11 mouse cellular contexts compared by ENCODE assay signal in the genomic region with DNA sequence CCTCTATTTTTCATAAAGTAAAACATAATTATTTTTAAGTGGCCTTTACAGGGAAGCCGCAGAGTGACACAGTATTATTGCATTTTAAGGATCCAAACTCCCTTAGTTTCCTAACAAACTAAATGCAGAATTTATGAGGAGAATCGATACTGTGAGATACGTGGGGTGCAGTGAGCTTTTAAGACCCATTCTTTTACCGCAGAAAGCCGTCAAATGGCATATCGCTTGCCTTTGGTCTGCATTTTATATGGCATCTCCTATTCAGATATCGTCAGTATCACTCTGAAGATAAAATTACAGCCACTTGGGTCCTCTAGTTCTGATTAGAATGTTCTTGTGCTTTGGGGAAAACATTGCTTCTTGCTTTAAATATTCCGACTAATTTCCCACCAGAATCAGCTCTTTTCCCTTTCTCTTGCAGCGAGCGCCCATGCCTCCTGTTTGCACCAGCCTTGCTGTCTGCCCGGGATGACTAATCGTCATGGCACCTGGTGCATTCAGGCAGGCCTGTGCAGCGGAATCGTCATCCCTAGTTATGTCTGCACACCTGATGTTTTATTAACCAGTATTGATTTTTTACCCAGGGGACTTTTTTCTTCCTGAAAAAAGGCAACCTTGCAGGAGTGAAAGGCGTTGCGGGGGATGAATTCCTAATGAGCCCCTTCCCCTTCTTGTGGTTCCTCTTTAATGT. TPM values are rescaled to one million over a fixed set of nuclear protein-coding genes. Genes with fewer than 3 reads are reported as not detected.
DNase-seq lines count a peak whose midpoint lies in the region; ATAC-seq and TF ChIP-seq lines count a peak whose summit lies in the region.
"Had no signal": no experiment of that assay in that cellular context is flagged by ENCODE, and none has a peak within 500 bp of the region (broad histone marks: within the 10 kb centered on the region; RNA-seq: fewer than 3 reads in every experiment).

No protein-coding gene starts in this region.

- peaks cover 9% of the 10 kb centered on the region for H3K36me3 ChIP-seq in liver, embryonic 16.5 days (ENCODE audit: control insufficient read depth, insufficient read depth)
- peaks cover 25% of the 10 kb centered on the region for H3K36me3 ChIP-seq in hindbrain, embryonic 12.5 days

- DNase-seq in liver = no peak
- DNase-seq in left cerebral cortex, adult 8-10 months (ENCODE audit: low spot score in 2 of 2) = peak; percentile 17 to 72
- DNase-seq in right cerebral cortex, postnatal 14 days = peak; percentile 40
- no peak for DNase-seq in gastrocnemius, adult 2 months
- DNase-seq in adrenal gland, adult 18-20 months (ENCODE audit: low spot score in 2 of 2) = no peak
- no peak for DNase-seq in T-cell, adult 2 months (ENCODE audit: low spot score)
- DNase-seq: heart, adult 11 months; lung, embryonic 14.5 days had no signal

- no peak overlapping the region for H3K27ac ChIP-seq in liver, embryonic 16.5 days (ENCODE audit: low read length)
- peak overlapping the region; percentile 64; the same call in 1 of the 2 replicates for H3K27ac ChIP-seq in hindbrain, embryonic 12.5 days
- no peak overlapping the region for H3K27ac ChIP-seq in gastrocnemius, adult 2 months

- no peaks in the 10 kb centered on the region for H3K4me1 ChIP-seq in liver, embryonic 16.5 days (ENCODE audit: control insufficient read depth, low read depth, low read length)
- no peaks in the 10 kb centered on the region for H3K4me1 ChIP-seq in hindbrain, embryonic 12.5 days

- H3K4me2 ChIP-seq in liver, embryonic 16.5 days (ENCODE audit: low read depth, low read length) = no peak overlapping the region
- H3K4me2 ChIP-seq in hindbrain, embryonic 12.5 days (replicated peaks) = peak overlapping the region; percentile 20; the same call in 1 of the 2 replicates
- H3K4me2 ChIP-seq: lung, embryonic 14.5 days had no signal

- no peak overlapping the region for H3K4me3 ChIP-seq in liver, embryonic 16.5 days (ENCODE audit: low read depth, low read length)
- H3K4me3 ChIP-seq in hindbrain, embryonic 12.5 days = no peak overlapping the region
- no peak overlapping the region for H3K4me3 ChIP-seq in gastrocnemius, adult 2 months

- TF ChIP-seq CTCF in gastrocnemius, adult 2 months (IDR thresholded peaks at IDR 0.05) = no peak

- intact Hi-C loops in gastrocnemius, adult 2 months (cut with DNase I) = no loop called here

- ATAC-seq in liver, embryonic 16.5 days (ENCODE audit: low read depth) = 0 out of 2 replicates have a peak, but pooled peaks have one; percentile 27
- ATAC-seq in hindbrain, embryonic 12.5 days (ENCODE audit: low FRiP score) = peak; percentile 90

- H3K9me3 ChIP-seq in liver, embryonic 16.5 days (replicated peaks; ENCODE audit: control insufficient read depth, low read length) = peaks cover 3% of the 10 kb centered on the region; the same call in 1 of the 2 replicates
- peaks cover 8% of the 10 kb centered on the region; the same call in 1 of the 2 replicates for H3K9me3 ChIP-seq in hindbrain, embryonic 12.5 days (replicated peaks)

- WGBS in liver, embryonic 16.5 days (ENCODE audit: insufficient replicate concordance) = 70% methylated on average over 16 of the region's 16 CpGs
- WGBS in hindbrain, embryonic 12.5 days = 75% methylated on average over 16 of the region's 16 CpGs

- no peaks in the 10 kb centered on the region for H3K27me3 ChIP-seq in liver, embryonic 16.5 days (ENCODE audit: control insufficient read depth, insufficient read depth, low read depth, low read length)
- H3K27me3 ChIP-seq in hindbrain, embryonic 12.5 days = no peaks in the 10 kb centered on the region
- H3K27me3 ChIP-seq: CH12.LX had no signal

- no peak overlapping the region for H3K9ac ChIP-seq in liver, embryonic 16.5 days (ENCODE audit: low read depth, low read length)
- H3K9ac ChIP-seq in hindbrain, embryonic 12.5 days = 0 out of 2 replicates have a peak overlapping the region, but pooled peaks have one; percentile 6
- H3K9ac ChIP-seq: lung, embryonic 14.5 days had no signal

RNA-seq across cellular contexts. Expression of a gene that starts 26.6 kb away (rescaled TPM):
- 18.4 and 20.4 TPM in 2 replicates for polyA plus RNA-seq in liver, embryonic 16.5 days (2015; fragmentation: Nextera tagmentation; extraction: Ambion mirVana)
- polyA plus RNA-seq in hindbrain, embryonic 12.5 days (2016; fragmentation: Nextera tagmentation; extraction: Ambion mirVana) = 105 and 110 TPM in 2 replicates
- 100 to 1,000 TPM; 153 to 164 (median 154) TPM for total RNA-seq in left cerebral cortex, adult 8-10 months (2022)
- 10 to 100 TPM; 32.9 to 38.2 TPM for total RNA-seq in gastrocnemius, adult 2 months (2021)
- total RNA-seq in adrenal gland, adult 18-20 months (2021) = 10 to 100 TPM; 63.4 to 76.4 TPM

Comparison
In these comparisons a context has a peak if more than half of its experiments do, and no peak if none do; other contexts are left out.
1. DNase-seq: peak in left cerebral cortex, adult 8-10 months (2 of 2) and right cerebral cortex, postnatal 14 days (single experiment); none in liver (single experiment), gastrocnemius, adult 2 months (single experiment), adrenal gland, adult 18-20 months (0 of 2) and T-cell, adult 2 months (single experiment).